Mouse (Mus musculus) natural killer cell, adult 2 months (primary cell): Measurements from ENCODE around the gene Thada.
"Not testable (repeated sequence)": the region's sequence is repeated elsewhere in the genome, so short reads cannot be mapped to it uniquely, and the experiment has no call there.

ENCODE experiments used
- DNase-seq, 2 experiments: peaks; one replicate each; pipeline ENCODE4 v3.0.0; 2022; ENCODE audit warnings: low spot score in 2 of 2

Thada gene

GRCm38 (mm10) chr17:84187727-84188373 is 278.2 kb downstream of the Thada start, which contains the start of gene Zfp36l2:
Gene Zfp36l2, minus strand, starts transcription at chr17:84187947.
- DNase-seq: peak; percentile 93 to 94

GRCm38 (mm10) chr17:84187264-84187663 is 278.7 kb downstream of the Thada start:
- not testable (repeated sequence) for DNase-seq

GRCm38 (mm10) chr17:84186451-84187202 is 279.4 kb downstream of the Thada start:
- DNase-seq: peak; percentile 61 to 64

- DNase-seq: peak; percentile 74 to 75
Observed at GRCm38 (mm10) chr17:84185581-84186450, 280.2 kb downstream of the Thada start.

- peak; percentile 44 to 45 for DNase-seq
Observed at GRCm38 (mm10) chr17:84185011-84185411, 281.0 kb downstream of the Thada start.

- DNase-seq: peak; percentile 88 to 90
Observed at GRCm38 (mm10) chr17:84183291-84183781, 282.7 kb downstream of the Thada start.

GRCm38 (mm10) chr17:84182311-84183271 is 283.4 kb downstream of the Thada start:
- peak; percentile 50 to 52 for DNase-seq

GRCm38 (mm10) chr17:84181502-84182310 is 284.3 kb downstream of the Thada start:
- peak; percentile 86 to 89 for DNase-seq

GRCm38 (mm10) chr17:84180715-84181501 is 285.1 kb downstream of the Thada start:
- DNase-seq: peak; percentile 88 to 92

GRCm38 (mm10) chr17:84179973-84180365 is 286.0 kb downstream of the Thada start:
- no peak for DNase-seq

- DNase-seq: no peak
Observed at GRCm38 (mm10) chr17:84179026-84179972, 286.7 kb downstream of the Thada start.

- DNase-seq: no peak
Observed at GRCm38 (mm10) chr17:84177481-84177880, 288.5 kb downstream of the Thada start.

GRCm38 (mm10) chr17:84176446-84176845 is 289.6 kb downstream of the Thada start:
- DNase-seq: no peak

- DNase-seq: no peak
Observed at GRCm38 (mm10) chr17:84175196-84175595, 290.8 kb downstream of the Thada start.

GRCm38 (mm10) chr17:84167377-84167776 is 298.6 kb downstream of the Thada start:
- no peak for DNase-seq

- peak in 1 of 2 experiments; percentile 53 for DNase-seq
Observed at GRCm38 (mm10) chr17:84166135-84166860, 299.7 kb downstream of the Thada start.

- DNase-seq: no peak
Observed at GRCm38 (mm10) chr17:84165735-84166134, 300.3 kb downstream of the Thada start.
